Comparison of ENCODE assay signal across 9 mouse cellular contexts in genomic region chr17:56474311-56474830, GRCm38 (mm10). TPM values are rescaled to one million over a fixed set of nuclear protein-coding genes. Genes with fewer than 3 reads are reported as not detected.
DNase-seq lines count a peak whose midpoint lies in the region; ATAC-seq lines count a peak whose summit lies in the region.
"Had no signal": no experiment of that assay in that cellular context is flagged by ENCODE, and none has a peak within 500 bp of the region (broad histone marks: within the 10 kb centered on the region; RNA-seq: fewer than 3 reads in every experiment).

No protein-coding gene starts in this region.

- H3K4me1 ChIP-seq in embryonic facial prominence, embryonic 10.5 days, result peaks cover 82% of the 10 kb centered on the region
- H3K4me1 ChIP-seq in hindbrain, embryonic 12.5 days, result peaks cover 62% of the 10 kb centered on the region
- peaks cover 38% of the 10 kb centered on the region for H3K4me1 ChIP-seq in midbrain, embryonic 14.5 days (ENCODE audit: control insufficient read depth, insufficient read depth, low read length)

- H3K4me3 ChIP-seq in embryonic facial prominence, embryonic 10.5 days, result peak overlapping the region; percentile 94
- peak overlapping the region; percentile 90 for H3K4me3 ChIP-seq in hindbrain, embryonic 12.5 days
- peak overlapping the region; percentile 92 for H3K4me3 ChIP-seq in midbrain, embryonic 14.5 days (replicated peaks; ENCODE audit: low read depth, low read length)

- peak overlapping the region; percentile 98 for H3K9ac ChIP-seq in hindbrain, embryonic 12.5 days
- H3K9ac ChIP-seq in midbrain, embryonic 14.5 days (replicated peaks; ENCODE audit: low read length), result peak overlapping the region; percentile 99

- no peak for ATAC-seq in hindbrain, embryonic 12.5 days (ENCODE audit: low FRiP score)
- ATAC-seq in midbrain, embryonic 14.5 days (ENCODE audit: low FRiP score, low TSS enrichment), result no peak

- no peaks in the 10 kb centered on the region for H3K9me3 ChIP-seq in embryonic facial prominence, embryonic 10.5 days
- no peaks in the 10 kb centered on the region for H3K9me3 ChIP-seq in hindbrain, embryonic 12.5 days (replicated peaks)
- no peaks in the 10 kb centered on the region for H3K9me3 ChIP-seq in midbrain, embryonic 14.5 days (ENCODE audit: control insufficient read depth, low read length)

- H3K4me2 ChIP-seq in hindbrain, embryonic 12.5 days (replicated peaks), result peak overlapping the region; percentile 96
- peak overlapping the region; percentile 99 for H3K4me2 ChIP-seq in midbrain, embryonic 14.5 days (ENCODE audit: low read length)

- H3K27ac ChIP-seq in embryonic facial prominence, embryonic 10.5 days (replicated peaks), result peak overlapping the region; percentile 95
- peak overlapping the region; percentile 96 for H3K27ac ChIP-seq in hindbrain, embryonic 12.5 days
- H3K27ac ChIP-seq in midbrain, embryonic 14.5 days (replicated peaks; ENCODE audit: low read depth, low read length), result peak overlapping the region; percentile 99

- peaks cover 3% of the 10 kb centered on the region for H3K36me3 ChIP-seq in embryonic facial prominence, embryonic 10.5 days (replicated peaks)
- no peaks in the 10 kb centered on the region for H3K36me3 ChIP-seq in hindbrain, embryonic 12.5 days
- H3K36me3 ChIP-seq in midbrain, embryonic 14.5 days (ENCODE audit: control insufficient read depth, insufficient read depth, low read length), result 0 out of 2 replicates have a peak, but pooled peaks cover 4% of the 10 kb centered on the region

- WGBS in embryonic facial prominence, embryonic 10.5 days, result 8% methylated on average over 32 of the region's 32 CpGs
- WGBS in hindbrain, embryonic 12.5 days, result 3% methylated on average over 30 of the region's 32 CpGs
- WGBS in midbrain, embryonic 14.5 days, result 2% methylated on average over 32 of the region's 32 CpGs

- DNase-seq in kidney, postnatal 4 days, result peak; percentile 27 to 47
- DNase-seq in kidney, adult 18-20 months, result no peak
- DNase-seq in embryonic facial prominence, embryonic 10.5 days (ENCODE audit: low spot score), result no peak
- DNase-seq in midbrain, embryonic 14.5 days, result peak; percentile 66
- DNase-seq in frontal cortex, postnatal 25 days (ENCODE audit: low spot score in 2 of 2), result no peak
- no peak for DNase-seq in urinary bladder, postnatal 10 days (ENCODE audit: low spot score)
- DNase-seq in yolk sac, embryonic 10.5 days (ENCODE audit: low spot score), result no peak

- H3K27me3 ChIP-seq in embryonic facial prominence, embryonic 10.5 days (replicated peaks; ENCODE audit: low read depth, poor library complexity, severe bottlenecking), result peaks cover 76% of the 10 kb centered on the region
- peaks cover 23% of the 10 kb centered on the region for H3K27me3 ChIP-seq in hindbrain, embryonic 12.5 days
- no peaks in the 10 kb centered on the region for H3K27me3 ChIP-seq in midbrain, embryonic 14.5 days (ENCODE audit: control insufficient read depth, insufficient read depth, low read length)

RNA-seq across cellular contexts. Expression of gene Ptprs, which starts 1.9 kb away (rescaled TPM):
- polyA plus RNA-seq in embryonic facial prominence, embryonic 10.5 days (2016; fragmentation: Nextera tagmentation; extraction: Ambion mirVana), result 85.0 and 86.4 TPM in 2 replicates
- polyA plus RNA-seq in hindbrain, embryonic 12.5 days (2016; fragmentation: Nextera tagmentation; extraction: Ambion mirVana), result 316 and 326 TPM in 2 replicates
- polyA plus RNA-seq in midbrain, embryonic 14.5 days (2014; fragmentation: Nextera tagmentation; extraction: Ambion mirVana), result 304 and 345 TPM in 2 replicates

RNA-seq across cellular contexts. Expression of gene Znrf4, which starts 37.9 kb away (rescaled TPM):
- not detected in 2 replicates for polyA plus RNA-seq in embryonic facial prominence, embryonic 10.5 days (2016; fragmentation: Nextera tagmentation; extraction: Ambion mirVana)
- not detected in 2 replicates for polyA plus RNA-seq in hindbrain, embryonic 12.5 days (2016; fragmentation: Nextera tagmentation; extraction: Ambion mirVana)
- not detected in 2 replicates for polyA plus RNA-seq in midbrain, embryonic 14.5 days (2014; fragmentation: Nextera tagmentation; extraction: Ambion mirVana)
- polyA plus RNA-seq: liver, adult 2 months had no signal

Comparison
In these comparisons a context has a peak if more than half of its experiments do, and no peak if none do; other contexts are left out.
1. DNase-seq: peak in kidney, postnatal 4 days (2 of 2) and midbrain, embryonic 14.5 days (single experiment); none in kidney, adult 18-20 months (single experiment), embryonic facial prominence, embryonic 10.5 days (single experiment), frontal cortex, postnatal 25 days (0 of 2), urinary bladder, postnatal 10 days (single experiment) and yolk sac, embryonic 10.5 days (single experiment).
2. Peak in every context shown above with its lines, with median percentiles within 50 percentile points of each other: H3K27ac ChIP-seq and H3K4me3 ChIP-seq.